Mouse (Mus musculus) embryo, embryonic 11 days (tissue): ENCODE data around the gene Sgpl1.
A peak's percentile ranks its signal among the peaks of the same experiment; 100 is the strongest.

Source experiments
- DNase-seq: peaks from one replicate; pipeline ENCODE4 v3.0.0-alpha.2; 2015

Gene Sgpl1

GRCm38 (mm10) chr10:61080227-61080930 is 67.1 kb downstream of the Sgpl1 start:
- peak; percentile 90 for DNase-seq

- no peak for DNase-seq
Observed at GRCm38 (mm10) chr10:61075607-61076006, 71.9 kb downstream of the Sgpl1 start.

GRCm38 (mm10) chr10:61074643-61075042 is 72.9 kb downstream of the Sgpl1 start:
- DNase-seq = no peak

GRCm38 (mm10) chr10:61072324-61072723 is 75.2 kb downstream of the Sgpl1 start:
- DNase-seq = peak; percentile 75

- peak; percentile 62 for DNase-seq
Observed at GRCm38 (mm10) chr10:61069248-61069647, 78.3 kb downstream of the Sgpl1 start.

- peak; percentile 83 for DNase-seq
Observed at GRCm38 (mm10) chr10:61068436-61069192, 78.9 kb downstream of the Sgpl1 start.

- peak; percentile 49 for DNase-seq
Observed at GRCm38 (mm10) chr10:61065287-61066005, 82.1 kb downstream of the Sgpl1 start.

GRCm38 (mm10) chr10:61064635-61065034 is 82.9 kb downstream of the Sgpl1 start:
- peak; percentile 89 for DNase-seq

- DNase-seq = no peak
Observed at GRCm38 (mm10) chr10:61063271-61063864, 84.1 kb downstream of the Sgpl1 start.

GRCm38 (mm10) chr10:61059543-61060110 is 87.9 kb downstream of the Sgpl1 start:
- DNase-seq = no peak

- no peak for DNase-seq
Observed at GRCm38 (mm10) chr10:61059101-61059500, 88.4 kb downstream of the Sgpl1 start.

GRCm38 (mm10) chr10:61056661-61057060 is 90.8 kb downstream of the Sgpl1 start:
- no peak for DNase-seq

- peak; percentile 84 for DNase-seq
Observed at GRCm38 (mm10) chr10:61051993-61052613, 95.4 kb downstream of the Sgpl1 start.
